Mouse (Mus musculus): ENCODE data around the gene Serpinb8.

Gene Serpinb8

DNA sequence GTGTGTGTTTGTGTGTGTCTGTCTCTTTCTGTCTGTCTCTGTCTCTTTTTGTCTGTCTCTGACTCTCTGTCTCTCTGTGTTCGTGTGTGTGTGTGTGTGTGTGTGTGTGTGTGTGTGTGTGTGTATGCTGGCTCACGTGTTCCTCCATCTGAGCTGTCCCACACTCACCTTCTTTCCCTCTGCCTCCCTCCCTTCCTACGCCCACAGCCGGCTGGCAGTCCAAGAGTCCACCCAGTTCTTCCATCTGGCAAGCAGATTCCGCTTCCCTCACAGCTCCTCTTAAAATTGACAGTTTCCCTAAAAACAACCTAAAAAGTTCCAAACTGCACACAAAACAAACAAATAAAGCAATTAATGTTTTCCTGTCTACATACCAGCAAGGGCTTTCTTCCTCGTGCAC lies 55.3 kb downstream of the Serpinb8 start:
- DNase-seq (ENCODE audit: low spot score) = peak; percentile 54

- DNase-seq (ENCODE audit: low spot score) = no peak
Observed at GRCm38 (mm10) chr1:107657689-107658088, 67.9 kb downstream of the Serpinb8 start.

Data from layer of hippocampus, adult 11-12 months (tissue).